Mouse (Mus musculus) small intestine, adult 2 months (tissue): ENCODE results near the gene H13. TPM values are rescaled to one million over a fixed set of nuclear protein-coding genes. Genes with fewer than 3 reads are reported as not detected.
A peak's percentile ranks its signal among the peaks of the same experiment; 100 is the strongest.

Source experiments
- H3K27ac ChIP-seq: fragments of 200-500 bp; 2 replicates; pipeline ENCODE4 v1.5.1; 2012; ENCODE audit warnings: low read depth, low read length, control low read depth, inconsistent platforms; ENCODE audit not compliant: insufficient read depth
- H3K27me3 ChIP-seq: fragments of 200-500 bp; 2 replicates; pipeline ENCODE4 v1.6.1; 2012; ENCODE audit warnings: mild to moderate bottlenecking, moderate library complexity, low read length, inconsistent platforms; ENCODE audit not compliant: control insufficient read depth, insufficient read depth
- H3K36me3 ChIP-seq: fragments of 200-500 bp; 2 replicates; pipeline ENCODE4 v1.6.1; 2012; ENCODE audit warnings: mild to moderate bottlenecking, low read length, control low read depth, inconsistent platforms; ENCODE audit not compliant: control insufficient read depth, insufficient read depth
- H3K4me1 ChIP-seq: fragments of 200-500 bp; 2 replicates; pipeline ENCODE4 v1.6.1; 2012; ENCODE audit warnings: low read length, inconsistent platforms, mixed read lengths; ENCODE audit not compliant: control insufficient read depth, insufficient read depth, insufficient read length
- H3K4me3 ChIP-seq: fragments of 200-500 bp; 2 replicates; pipeline ENCODE4 v1.5.1; 2012; ENCODE audit warnings: low read depth, mild to moderate bottlenecking, control low read depth, inconsistent platforms, low read length, moderate library complexity
- CTCF ChIP-seq: fragments of 200-500 bp; IDR thresholded peaks from 2 replicates; pipeline ENCODE4 v1.5.1; 2012; ENCODE audit warnings: low read depth, mild to moderate bottlenecking, control low read depth, inconsistent platforms, low read length, moderate library complexity, mixed read lengths; ENCODE audit not compliant: insufficient replicate concordance, insufficient read length; ENCODE audit errors: extremely low read depth
- POLR2A ChIP-seq: fragments of 200-500 bp; IDR thresholded peaks from 2 replicates; pipeline ENCODE4 v1.6.1; 2012; ENCODE audit warnings: low read depth, mild to moderate bottlenecking, control low read depth, inconsistent platforms, low read length, moderate library complexity
- WGBS: fragments of 180-500 bp; shearing (Covaris S2); methylation state at CpG from one replicate; pipeline ENCODE4 v1.1.7; 2018; 5-methylcytosine and 5-hydroxymethylcytosine counted together
- polyA plus RNA-seq: library from polyadenylated mRNA; depleted of rRNA; stranded (reverse); fragments of >200 nt; gene quantifications from 2 replicates; pipeline ENCODE4 v1.2.3, GENCODE M21; 2012

H13 gene
- polyA plus RNA-seq, 1 experiment: 199 TPM

DNA sequence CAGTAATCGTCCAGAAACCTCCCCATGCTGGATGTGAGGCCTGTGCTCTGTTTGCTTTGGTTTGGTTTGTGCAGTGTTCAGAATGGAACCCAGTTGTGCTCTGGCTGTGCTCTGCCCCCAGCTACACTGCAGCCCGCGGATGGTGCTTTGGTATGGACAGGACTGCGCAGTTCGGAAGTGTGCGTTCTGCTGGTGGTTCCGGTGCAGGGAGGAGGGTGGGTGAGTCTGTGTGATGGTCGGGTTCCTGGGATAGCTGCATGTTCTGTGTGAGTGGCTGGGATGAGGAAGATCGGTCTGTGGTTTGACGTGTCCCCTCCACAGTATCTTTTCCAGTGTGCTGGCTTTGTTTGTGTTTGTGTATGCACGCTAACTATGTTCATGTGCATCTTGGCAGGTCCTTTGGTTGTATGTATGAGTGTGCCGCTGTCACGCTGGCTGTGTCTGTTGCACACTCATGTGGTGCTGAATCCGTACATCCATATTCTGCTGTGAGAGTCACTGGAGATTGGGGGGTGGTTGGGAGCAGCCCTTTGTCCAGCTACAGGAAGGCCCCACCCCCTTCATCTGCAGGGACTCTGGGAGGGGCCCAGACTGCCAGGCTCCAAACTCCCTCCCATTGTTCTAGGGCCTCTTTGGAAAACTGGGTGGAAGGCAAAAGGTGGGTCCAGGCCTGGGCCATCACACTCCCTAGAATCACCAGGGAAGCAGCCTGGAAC is 58.7 kb downstream of the H13 start:
- Histone ChIP-seq H3K4me3 (no peak overlapping the region), H3K27ac (peak overlapping the region; percentile 50), H3K36me3 (no peaks in the 10 kb centered on the region), H3K27me3 (no peaks in the 10 kb centered on the region), H3K4me1 (peaks cover 45% of the 10 kb centered on the region)
- no peak for TF ChIP-seq POLR2A
- 86% methylated on average over 14 of the region's 14 CpGs for WGBS

DNA sequence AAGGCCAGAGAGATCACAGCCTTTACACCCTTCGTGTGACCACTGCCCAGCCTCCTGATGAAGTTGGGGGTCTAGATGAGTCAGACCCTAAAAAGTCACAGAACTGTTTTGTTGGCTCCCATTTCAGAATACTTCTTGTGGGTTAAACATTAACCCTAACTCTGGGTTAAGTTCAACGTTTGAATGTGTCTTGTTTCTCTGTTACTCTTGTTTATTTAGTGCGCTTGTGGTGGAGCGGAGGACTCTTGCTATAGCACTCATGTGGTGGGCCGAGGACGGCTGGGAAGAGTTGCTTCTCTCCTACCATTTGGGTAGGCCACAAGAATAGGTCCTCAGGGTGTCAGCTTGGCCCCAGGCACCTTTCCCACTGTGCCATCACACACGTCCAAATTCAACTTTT is 59.3 kb downstream of the H13 start:
- 24% methylated on average over 7 of the region's 7 CpGs for WGBS
- peak overlapping the region; percentile 41 for H3K27ac ChIP-seq
- no peaks in the 10 kb centered on the region for H3K27me3 ChIP-seq
- no peak overlapping the region for H3K4me3 ChIP-seq
- peaks cover 49% of the 10 kb centered on the region for H3K4me1 ChIP-seq
- no peaks in the 10 kb centered on the region for H3K36me3 ChIP-seq
- no peak for TF ChIP-seq CTCF

DNA sequence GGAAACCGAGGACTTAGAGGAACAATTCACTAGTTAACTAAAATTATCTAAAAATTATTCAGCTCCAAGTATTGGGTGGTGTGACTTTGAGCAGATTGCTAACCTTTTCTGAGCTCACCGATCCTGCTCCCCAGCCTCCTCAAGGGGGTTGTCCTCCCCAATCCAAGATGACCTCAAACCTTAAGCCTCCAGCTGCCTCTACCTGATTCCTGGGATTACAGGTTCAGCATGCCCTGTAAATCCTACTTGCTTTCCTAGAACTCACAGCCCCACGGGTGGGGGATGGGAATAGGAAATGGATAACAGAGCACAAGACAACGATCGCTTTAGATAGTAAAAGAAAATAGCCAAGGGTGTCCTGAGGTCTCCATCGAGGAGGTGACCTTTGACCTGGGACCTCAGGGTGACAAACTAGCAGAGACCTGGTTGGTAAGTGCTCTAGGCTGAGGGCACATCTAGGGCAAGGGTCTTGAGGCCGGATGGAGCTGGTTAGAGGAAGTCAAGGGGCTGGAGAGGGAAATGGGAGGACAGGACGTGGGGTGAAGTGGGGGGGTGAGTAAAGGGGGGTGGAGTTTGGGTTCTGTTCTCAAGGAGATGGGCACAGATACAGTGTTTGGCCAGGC is 59.9 kb downstream of the H13 start:
- 16% methylated on average over 8 of the region's 8 CpGs for WGBS
- no peak overlapping the region for H3K4me3 ChIP-seq
- peak overlapping the region; percentile 41 for H3K27ac ChIP-seq
- H3K36me3 ChIP-seq: no peaks in the 10 kb centered on the region
- H3K4me1 ChIP-seq: peaks cover 43% of the 10 kb centered on the region
- H3K27me3 ChIP-seq: no peaks in the 10 kb centered on the region
- no peak for TF ChIP-seq POLR2A
- TF ChIP-seq CTCF: no peak

DNA sequence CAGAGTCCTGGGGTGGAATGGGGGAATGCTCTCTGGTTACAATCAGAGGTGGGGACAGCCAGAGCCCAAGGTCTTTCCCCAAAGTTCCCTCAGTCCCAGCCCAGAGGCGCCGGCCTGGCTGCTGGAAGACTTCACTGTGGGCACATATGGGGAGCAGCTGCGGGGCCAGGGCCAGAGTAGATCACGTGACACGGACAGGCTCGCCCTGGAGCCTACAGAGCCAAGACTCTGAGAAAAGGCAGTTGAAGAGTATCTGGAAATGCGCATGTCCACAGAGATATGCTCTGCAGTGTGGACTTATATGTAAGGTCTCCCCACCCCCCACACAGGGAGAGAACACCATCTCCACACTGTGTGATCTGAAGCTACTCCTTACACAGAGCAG is 60.4 kb downstream of the H13 start:
- Histone ChIP-seq H3K27me3 (no peaks in the 10 kb centered on the region), H3K4me3 (no peak overlapping the region), H3K4me1 (peaks cover 39% of the 10 kb centered on the region), H3K27ac (peak overlapping the region; percentile 41), H3K36me3 (no peaks in the 10 kb centered on the region)
- 9% methylated on average over 7 of the region's 7 CpGs for WGBS
- TF ChIP-seq CTCF (no peak), POLR2A (no peak)

DNA sequence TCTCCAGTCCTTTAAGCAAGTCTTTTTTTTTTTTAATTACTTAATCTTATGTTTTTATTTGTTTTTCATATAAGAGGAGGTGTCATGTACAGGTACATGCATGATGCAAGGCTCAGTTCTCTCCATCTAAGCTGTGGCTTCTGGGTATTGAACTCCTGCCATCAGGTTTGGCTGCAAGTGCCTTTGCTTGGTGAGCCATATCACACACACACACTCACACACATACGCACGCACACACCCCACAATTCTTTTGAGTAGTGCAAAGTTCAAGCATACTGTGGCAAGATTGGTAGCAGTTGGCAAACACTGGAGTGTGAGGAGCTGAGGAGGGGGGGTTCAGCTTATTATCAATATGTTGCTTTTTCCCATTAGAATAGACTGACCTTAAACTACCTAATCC is 63.9 kb downstream of the H13 start:
- Histone ChIP-seq H3K4me3 (no peak overlapping the region), H3K4me1 (peaks cover 25% of the 10 kb centered on the region), H3K36me3 (peaks cover 12% of the 10 kb centered on the region; the same call in 1 of the 2 replicates), H3K27ac (peak overlapping the region; percentile 43), H3K27me3 (no peaks in the 10 kb centered on the region)
- no peak for TF ChIP-seq POLR2A
- TF ChIP-seq CTCF: no peak
- WGBS: 26% methylated on average over 2 of the region's 2 CpGs

DNA sequence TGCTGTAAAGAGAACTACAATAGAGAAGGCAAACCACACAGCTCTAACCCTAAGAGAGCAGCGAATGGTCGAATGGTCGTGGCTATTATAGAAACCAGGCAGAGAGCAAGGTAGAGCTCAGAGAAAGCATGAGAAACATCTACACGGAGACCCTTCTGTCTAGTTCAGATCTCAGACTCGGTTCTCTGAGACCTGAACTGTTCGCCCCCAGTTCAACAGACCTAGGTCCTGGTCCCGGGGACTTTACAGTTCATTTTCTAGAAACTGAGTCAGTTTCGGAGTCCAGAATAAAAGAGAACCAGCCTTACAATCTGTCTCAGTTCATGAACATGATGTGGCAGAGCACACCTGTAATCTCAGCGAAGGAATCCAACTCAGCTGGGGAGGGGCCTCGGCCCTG is 65.2 kb downstream of the H13 start:
- 9% methylated on average over 10 of the region's 10 CpGs for WGBS
- peaks cover 12% of the 10 kb centered on the region; the same call in 1 of the 2 replicates for H3K36me3 ChIP-seq
- H3K4me1 ChIP-seq: peaks cover 13% of the 10 kb centered on the region
- peak overlapping the region; percentile 94 for H3K27ac ChIP-seq
- H3K27me3 ChIP-seq: no peaks in the 10 kb centered on the region
- no peak for TF ChIP-seq CTCF
- TF ChIP-seq POLR2A: no peak
- H3K4me3 ChIP-seq: peak overlapping the region; percentile 45

DNA sequence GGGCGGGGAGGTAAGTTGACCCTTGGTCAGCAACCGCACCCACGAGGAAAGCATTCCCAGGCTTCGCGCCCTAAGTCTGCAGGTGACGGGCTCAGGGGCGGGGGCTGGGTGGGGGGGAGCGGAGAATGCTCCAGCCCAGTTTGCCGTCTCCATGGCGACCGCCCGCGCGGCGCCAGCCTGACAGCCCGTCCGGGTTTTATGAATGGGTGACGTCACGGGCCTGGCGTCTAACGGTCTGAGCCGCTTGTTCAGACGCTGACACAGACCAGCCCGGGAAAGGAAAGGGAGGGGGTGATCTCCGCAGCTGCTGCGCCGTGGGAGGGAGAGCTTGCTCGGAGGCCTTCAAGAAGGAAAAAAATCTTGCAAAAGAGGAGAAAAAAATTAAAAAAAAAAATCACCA is 65.7 kb downstream of the H13 start:
- TF ChIP-seq CTCF (no peak), POLR2A (peak; percentile 62; the same call in 1 of the 2 replicates)
- 0% methylated on average over 28 of the region's 28 CpGs for WGBS
- H3K27ac ChIP-seq: peak overlapping the region; percentile 91
- H3K4me1 ChIP-seq: peaks cover 10% of the 10 kb centered on the region
- peak overlapping the region; percentile 45 for H3K4me3 ChIP-seq
- peaks cover 12% of the 10 kb centered on the region; the same call in 1 of the 2 replicates for H3K36me3 ChIP-seq
- no peaks in the 10 kb centered on the region for H3K27me3 ChIP-seq
